Mouse (Mus musculus) granulocyte monocyte progenitor cell, adult 5-6 weeks (primary cell): ENCODE measurements around the gene Tha1. TPM values are rescaled to one million over a fixed set of nuclear protein-coding genes. Genes with fewer than 3 reads are reported as not detected.

ENCODE experiments used
- ATAC-seq: replicated peaks from 2 replicates; pipeline ENCODE4 v1.8.0; 2016; ENCODE audit warnings: mild to moderate bottlenecking, moderate TSS enrichment, inconsistent platforms; ENCODE audit not compliant: poor library complexity, severe bottlenecking
- total RNA-seq, 2 experiments: library from RNA; stranded (forward) in 1 of 2; stranded (reverse) in 1 of 2; fragments of 200-712, 200-1000 nt in 1 of 2; fragments of >200 nt in 1 of 2; fragmentation: Nextera tagmentation in 1 of 2; gene quantifications; 2 replicates each; pipeline ENCODE4 v1.2.3; 2014 to 2017

Tha1 gene
- total RNA-seq, 2 experiments from 2014 or later = 0.10 to 1.2 TPM

DNA sequence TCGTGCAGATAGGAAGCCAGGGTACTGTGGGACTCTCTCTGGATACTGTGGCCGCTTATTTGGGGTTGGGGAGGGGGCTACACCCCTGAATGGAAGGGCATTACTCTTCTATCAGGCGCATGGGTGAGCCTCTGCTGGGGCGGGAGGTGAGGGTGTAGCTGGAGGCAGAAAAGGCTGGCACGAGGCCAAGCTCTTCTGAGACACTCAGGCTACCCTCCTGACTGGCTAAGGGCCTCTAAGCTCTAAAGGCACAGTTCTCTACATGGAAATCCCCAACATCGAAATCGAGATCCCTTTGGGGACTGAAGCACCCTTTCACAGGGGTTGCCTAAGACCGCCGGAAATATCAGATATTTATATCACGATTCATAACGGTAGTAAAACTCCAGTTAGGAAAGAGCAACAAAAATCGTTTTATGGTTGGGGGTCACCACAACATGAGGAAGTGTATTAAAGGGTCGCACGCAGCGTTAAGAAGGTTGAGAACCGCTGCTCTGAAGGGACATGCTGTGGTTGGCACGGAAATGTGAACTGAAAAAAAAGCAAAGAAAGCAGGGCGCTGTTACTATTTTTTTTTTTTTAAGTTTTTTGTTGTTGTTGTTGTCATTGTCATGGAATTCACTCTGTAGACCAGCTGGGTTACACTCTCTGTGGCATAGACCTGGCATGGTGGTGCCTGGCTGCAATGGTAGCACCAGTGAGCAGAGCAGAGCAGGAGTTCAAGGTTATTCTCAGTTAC is 45.0 kb downstream of the Tha1 start:
- peak; percentile 7 for ATAC-seq

DNA sequence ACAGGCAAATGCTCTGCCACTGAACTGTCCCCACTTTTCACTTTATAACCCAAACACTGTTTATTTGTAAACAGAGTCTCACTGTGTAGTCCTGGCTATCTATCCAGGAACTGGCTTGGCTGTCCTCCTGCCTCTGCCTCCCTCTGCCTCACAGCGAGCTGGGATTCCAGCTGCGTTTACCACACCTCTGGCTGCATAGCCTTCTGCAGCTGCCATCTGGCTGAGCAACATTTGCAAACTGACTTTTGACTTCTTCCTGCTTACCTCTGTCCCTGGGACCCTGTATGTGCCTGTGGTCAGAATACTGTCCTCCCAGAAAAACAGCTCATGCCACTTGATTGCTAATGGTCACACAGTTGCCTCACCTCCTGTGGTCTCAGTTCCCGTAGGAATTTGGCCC is 45.9 kb downstream of the Tha1 start:
- no peak for ATAC-seq

DNA sequence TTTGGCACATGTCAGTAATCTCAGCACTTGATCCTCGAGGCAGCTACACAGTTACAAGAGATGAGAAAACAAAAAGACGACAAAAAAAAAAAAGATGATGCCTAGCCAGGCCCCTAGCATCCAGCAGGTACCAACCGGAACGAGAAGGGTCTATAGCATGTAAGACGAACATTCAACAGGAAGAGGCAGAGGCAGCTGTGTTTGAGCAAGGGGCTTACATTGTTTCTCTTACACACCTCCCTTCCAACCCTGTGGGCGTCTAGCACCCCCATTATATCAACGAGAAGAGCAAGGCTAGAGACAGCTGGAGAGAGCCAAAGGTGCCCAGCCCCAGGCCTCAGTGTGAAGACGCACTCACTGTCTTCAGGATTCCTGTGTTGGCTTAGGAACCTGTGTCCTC is 46.4 kb downstream of the Tha1 start:
- ATAC-seq = no peak

DNA sequence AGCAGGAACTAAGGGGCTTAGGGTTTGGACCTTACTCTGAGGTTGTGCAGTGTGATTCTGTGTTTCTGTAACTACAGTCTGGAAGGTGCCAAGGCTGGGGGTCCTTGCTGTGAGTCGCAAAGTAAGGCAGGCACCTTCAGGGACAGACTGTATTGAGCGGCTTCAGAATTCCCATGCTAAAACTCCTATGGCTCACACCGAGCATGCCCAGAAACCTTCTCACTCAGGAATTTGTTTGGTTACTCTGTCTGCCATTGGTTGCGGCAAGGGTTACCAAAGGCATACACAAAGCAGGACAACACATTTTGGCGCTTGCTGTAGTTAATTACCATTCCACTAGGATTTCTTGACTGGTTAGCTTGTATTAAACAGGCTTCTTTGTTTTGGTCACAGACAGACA is 47.1 kb downstream of the Tha1 start:
- no peak for ATAC-seq

DNA sequence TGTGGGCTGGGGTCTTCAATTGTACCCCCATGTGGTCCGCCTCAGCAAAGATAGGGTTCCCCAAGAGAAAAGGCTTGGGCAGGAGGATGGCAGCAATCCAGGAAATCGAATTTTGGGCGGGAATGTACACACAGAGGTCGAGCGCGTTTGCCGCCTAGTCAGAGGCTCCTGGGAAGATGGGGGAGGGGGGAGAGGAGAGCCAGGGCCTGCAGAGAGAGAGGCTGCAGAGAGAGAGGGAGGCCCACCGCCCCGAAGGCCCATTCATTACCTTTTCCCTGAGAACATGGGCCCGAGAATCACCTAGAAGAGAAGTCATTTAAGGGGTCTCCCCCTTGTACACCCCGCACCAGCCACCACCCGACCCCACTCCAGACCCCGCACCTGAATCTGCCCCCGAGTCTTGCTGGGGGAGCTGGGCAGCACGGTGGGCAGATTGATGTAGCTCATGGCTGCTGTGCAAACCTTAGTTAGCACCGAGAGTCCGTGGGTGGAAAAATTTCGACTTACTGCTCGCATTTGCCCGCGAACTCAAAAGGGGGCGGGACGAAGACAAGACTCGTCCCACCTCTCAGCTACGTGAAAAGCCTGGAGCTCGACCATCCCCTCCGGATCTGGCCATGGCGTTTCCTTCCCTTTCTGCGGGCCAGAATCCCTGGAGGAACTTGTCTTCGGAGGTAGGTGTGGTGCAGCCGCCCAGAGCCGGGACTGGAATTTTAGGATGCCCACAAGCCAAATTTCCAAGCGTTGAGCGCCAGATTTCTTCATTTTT is 47.8 kb downstream of the Tha1 start, which contains the start of the genes Afmid and Tk1:
Gene Afmid, plus strand, starts transcription at position 592 of the 769 bp plus-strand sequence.
Gene Tk1, minus strand, starts transcription at position 760 of the 769 bp plus-strand sequence.
- ATAC-seq = peak; percentile 40

DNA sequence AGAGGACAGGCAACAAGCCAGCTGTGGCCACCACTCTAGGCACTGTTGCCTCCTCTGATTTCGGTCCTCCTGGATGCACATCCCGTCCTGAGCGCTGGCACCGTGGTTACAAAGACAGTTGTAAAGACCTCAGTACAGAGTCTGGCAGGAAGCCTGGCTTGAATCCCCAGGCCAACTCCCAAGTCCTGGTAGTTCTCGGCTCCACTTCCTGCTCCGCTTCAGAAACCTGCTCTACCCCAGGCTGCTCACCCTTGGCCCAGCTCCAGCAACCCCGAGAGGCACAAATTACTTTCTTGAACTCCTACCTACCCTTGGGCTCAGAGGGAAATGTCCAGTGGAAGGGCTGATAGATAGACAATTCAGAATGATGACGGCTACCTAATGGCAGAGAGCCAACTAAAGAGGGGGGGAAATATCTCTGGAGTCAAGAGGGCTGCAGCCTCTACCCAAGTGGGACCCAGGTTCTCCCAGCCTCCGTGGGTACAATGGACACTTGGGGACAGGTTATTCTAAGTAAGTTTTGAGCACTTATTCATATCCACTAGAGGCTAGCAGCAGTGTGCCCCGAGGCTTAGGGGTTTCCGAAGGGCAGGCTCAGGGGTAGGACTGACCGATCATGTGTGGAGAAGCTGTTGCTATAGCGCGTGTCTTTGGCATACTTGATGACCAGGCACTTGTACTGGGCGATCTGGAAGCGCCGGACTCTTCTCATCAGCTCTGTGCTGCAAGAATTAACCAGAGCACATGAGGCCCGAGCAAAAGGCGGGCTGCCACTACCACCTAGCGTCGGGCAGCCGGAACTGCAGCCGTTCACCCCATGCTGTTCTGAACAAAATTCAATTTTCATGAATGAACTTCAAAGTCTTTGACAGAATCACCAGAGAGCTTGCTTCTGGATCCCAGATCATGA is 49.0 kb downstream of the Tha1 start:
- peak; percentile 48 for ATAC-seq

DNA sequence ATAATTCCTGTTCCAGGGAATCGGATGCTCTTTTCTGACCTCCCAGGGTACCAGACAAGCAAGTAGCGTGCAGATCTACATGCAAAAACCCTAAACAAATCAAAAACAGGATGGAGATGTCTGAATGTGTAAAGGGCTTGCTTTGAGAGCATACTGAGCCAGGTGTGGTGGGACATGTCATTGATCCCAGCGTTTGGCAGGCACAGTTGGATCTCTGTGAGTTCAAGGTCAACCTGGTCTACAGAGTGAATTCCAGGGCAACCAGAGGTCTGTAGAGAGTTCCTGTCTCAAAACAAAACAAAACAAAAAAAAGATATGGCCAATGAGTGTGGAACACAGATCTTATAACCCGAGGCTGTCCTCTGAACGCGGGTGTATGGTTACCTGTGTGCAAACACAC is 49.9 kb downstream of the Tha1 start:
- ATAC-seq = no peak

DNA sequence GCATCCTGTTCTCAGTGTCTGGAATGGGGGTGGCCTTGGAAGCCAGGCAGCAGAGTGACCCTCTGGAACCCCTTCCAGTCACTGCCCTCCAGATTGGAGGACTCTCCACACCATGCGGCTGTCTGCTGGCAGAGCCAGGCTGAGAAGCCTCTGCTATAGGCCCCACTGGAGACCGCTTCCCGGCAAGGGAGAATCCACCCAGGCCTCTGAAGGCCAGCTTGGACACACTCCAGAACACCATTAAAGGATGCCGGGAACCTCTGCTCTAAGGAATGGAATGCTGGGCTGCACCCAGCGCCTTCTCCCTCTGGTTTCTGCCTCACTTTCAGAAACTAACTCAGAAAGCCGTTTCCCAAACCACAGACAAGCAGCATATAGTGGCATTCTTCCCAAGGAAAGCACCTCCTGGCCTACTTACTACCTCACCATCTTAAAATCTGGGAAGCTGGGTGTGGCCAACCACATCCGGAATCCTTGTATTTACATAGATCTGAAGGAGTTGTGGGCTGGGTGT is 50.5 kb downstream of the Tha1 start:
- ATAC-seq = no peak

DNA sequence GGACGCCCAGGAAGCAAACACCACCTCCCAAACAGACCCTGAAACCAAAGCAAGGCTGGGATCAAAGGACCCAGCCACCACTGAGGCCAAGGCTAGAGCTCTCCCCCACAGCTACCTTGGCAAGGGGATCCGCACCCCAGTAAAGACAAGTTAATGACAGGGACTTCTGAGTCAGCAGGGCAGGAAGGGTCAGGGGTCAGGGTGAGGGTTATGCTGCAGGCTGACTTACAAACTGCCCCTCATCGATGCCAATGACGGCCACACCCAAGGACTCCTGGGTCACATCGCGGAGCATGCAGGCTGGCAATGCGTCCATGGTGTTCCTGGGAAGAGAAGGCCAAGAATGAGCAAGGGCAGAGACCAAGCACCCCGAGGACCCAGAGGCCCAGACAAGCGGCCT is 51.4 kb downstream of the Tha1 start:
- no peak for ATAC-seq

DNA sequence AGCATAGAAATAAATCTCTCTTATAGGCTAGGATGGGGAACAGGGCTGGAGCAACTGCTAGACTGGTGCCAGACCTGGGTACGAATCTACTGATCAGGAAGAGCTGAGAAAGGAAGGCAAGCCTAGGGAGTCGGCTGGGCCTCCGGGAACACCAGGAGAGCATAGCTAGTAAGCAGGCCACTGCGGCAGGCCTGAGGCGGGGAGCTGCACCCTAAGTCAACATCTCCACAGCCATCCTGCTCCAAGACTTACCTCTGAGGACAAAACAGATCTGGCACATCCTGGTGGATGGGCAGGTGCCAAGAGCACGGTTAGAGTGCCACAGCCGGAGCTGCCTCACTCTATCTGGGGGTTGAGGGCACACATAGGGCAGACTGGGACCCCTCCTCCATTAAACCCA is 53.1 kb downstream of the Tha1 start:
- ATAC-seq = no peak

DNA sequence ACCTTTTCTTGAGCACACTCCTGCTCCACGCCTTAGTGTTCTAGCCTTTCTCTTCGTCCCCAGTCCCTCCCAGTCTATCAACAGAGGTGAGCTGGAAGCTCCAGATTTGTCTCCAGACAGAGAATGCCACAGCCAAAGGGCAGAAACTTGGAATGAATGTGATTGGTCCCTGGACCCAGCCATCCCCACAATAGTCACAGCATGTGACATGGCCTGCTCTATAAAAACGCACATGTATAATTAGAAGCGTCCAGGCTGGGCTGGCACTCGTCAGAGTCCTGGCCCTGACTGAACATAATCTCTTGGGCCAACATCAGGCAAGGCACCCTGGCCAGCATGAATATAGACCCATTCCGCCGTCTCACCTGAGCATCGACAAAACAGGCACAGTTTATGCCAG is 54.2 kb downstream of the Tha1 start:
- ATAC-seq = no peak

Other genes starting within 250 kb of the Tha1 start
- gene Tnrc6c, start 219.2 kb downstream of the Tha1 start, total RNA-seq (2014; fragmentation: Nextera tagmentation) = 21.9 and 24.4 TPM in 2 replicates
- 22.7 and 23.5 TPM in 2 replicates for gene Tnrc6c, start 219.2 kb downstream of the Tha1 start, total RNA-seq (2017)
- gene Tmc8, start 91.4 kb downstream of the Tha1 start, total RNA-seq (2014; fragmentation: Nextera tagmentation) = 1.5 and 3.6 TPM in 2 replicates
- gene Tmc8, start 91.4 kb downstream of the Tha1 start, total RNA-seq (2017) = 0.95 and 1.8 TPM in 2 replicates
- 32.7 and 71.6 TPM in 2 replicates for gene Tmc6, start 91.3 kb downstream of the Tha1 start, total RNA-seq (2014; fragmentation: Nextera tagmentation)
- gene Tmc6, start 91.3 kb downstream of the Tha1 start, total RNA-seq (2017) = 12.6 and 20.6 TPM in 2 replicates
- not detected in 2 replicates for gene 6030468B19Rik, start 75.8 kb downstream of the Tha1 start, total RNA-seq (2014; fragmentation: Nextera tagmentation)
- gene 6030468B19Rik, start 75.8 kb downstream of the Tha1 start, total RNA-seq (2017) = not detected in 2 replicates
- gene Gm20708, start 63.8 kb downstream of the Tha1 start, total RNA-seq (2014; fragmentation: Nextera tagmentation) = 0.53 and 0.99 TPM in 2 replicates
- gene Gm20708, start 63.8 kb downstream of the Tha1 start, total RNA-seq (2017) = 0.30 TPM in 1 of 2 replicates, not detected in the other
- gene Syngr2, start 63.8 kb downstream of the Tha1 start, total RNA-seq (2014; fragmentation: Nextera tagmentation) = 225 and 281 TPM in 2 replicates
- 152 and 176 TPM in 2 replicates for gene Syngr2, start 63.8 kb downstream of the Tha1 start, total RNA-seq (2017)
- 7.5 and 9.0 TPM in 2 replicates for gene Afmid, start 47.6 kb downstream of the Tha1 start, total RNA-seq (2014; fragmentation: Nextera tagmentation)
- 1.4 and 1.9 TPM in 2 replicates for gene Afmid, start 47.6 kb downstream of the Tha1 start, total RNA-seq (2017)
- 198 and 208 TPM in 2 replicates for gene Tk1, start 47.4 kb downstream of the Tha1 start, total RNA-seq (2014; fragmentation: Nextera tagmentation)
- 90.8 and 105 TPM in 2 replicates for gene Tk1, start 47.4 kb downstream of the Tha1 start, total RNA-seq (2017)
- gene Birc5, start 24.2 kb downstream of the Tha1 start, total RNA-seq (2014; fragmentation: Nextera tagmentation) = 93.9 and 128 TPM in 2 replicates
- 200 and 221 TPM in 2 replicates for gene Birc5, start 24.2 kb downstream of the Tha1 start, total RNA-seq (2017)
- not detected in 2 replicates for gene Tmem235, start 12.7 kb downstream of the Tha1 start, total RNA-seq (2014; fragmentation: Nextera tagmentation)
- gene Tmem235, start 12.7 kb downstream of the Tha1 start, total RNA-seq (2017) = not detected in 2 replicates
- gene Socs3, start 96.6 kb upstream of the Tha1 start, total RNA-seq (2014; fragmentation: Nextera tagmentation) = 0.41 TPM in 1 of 2 replicates, not detected in the other
- gene Socs3, start 96.6 kb upstream of the Tha1 start, total RNA-seq (2017) = 2.0 and 2.2 TPM in 2 replicates
- 43.1 and 44.5 TPM in 2 replicates for gene Pgs1, start 112.8 kb upstream of the Tha1 start, total RNA-seq (2014; fragmentation: Nextera tagmentation)
- gene Pgs1, start 112.8 kb upstream of the Tha1 start, total RNA-seq (2017) = 18.8 and 23.3 TPM in 2 replicates